28 mouse cellular contexts compared by ENCODE assay signal in genomic region chr15:83415391-83415790, GRCm38 (mm10). TPM values are rescaled to one million over a fixed set of nuclear protein-coding genes. Genes with fewer than 3 reads are reported as not detected.
DNase-seq lines count a peak whose midpoint lies in the region; ATAC-seq lines count a peak whose summit lies in the region.
"Had no signal": no experiment of that assay in that cellular context is flagged by ENCODE, and none has a peak within 500 bp of the region (broad histone marks: within the 10 kb centered on the region; RNA-seq: fewer than 3 reads in every experiment).

No protein-coding gene starts in this region.

- intact Hi-C loops in heart, postnatal 14 days (cut with DNase I): no loop called here

- no peaks in the 10 kb centered on the region for H3K36me3 ChIP-seq in heart, embryonic 10.5 days
- no peaks in the 10 kb centered on the region for H3K36me3 ChIP-seq in heart, embryonic 15.5 days
- no peaks in the 10 kb centered on the region for H3K36me3 ChIP-seq in kidney, embryonic 14.5 days (ENCODE audit: control insufficient read depth, insufficient read depth, low read length)
- H3K36me3 ChIP-seq: embryonic facial prominence, embryonic 10.5 days; embryonic facial prominence, embryonic 15.5 days; forebrain, embryonic 12.5 days; lung, embryonic 15.5 days; midbrain, embryonic 10.5 days; midbrain, embryonic 15.5 days; neural tube, embryonic 15.5 days had no signal

- no peak for ATAC-seq in heart, embryonic 15.5 days (replicated peaks; ENCODE audit: insufficient number of reproducible peaks, insufficient read depth, low FRiP score, low read depth)
- ATAC-seq in kidney, embryonic 14.5 days (ENCODE audit: low FRiP score, low TSS enrichment): no peak
- ATAC-seq: CD4-positive, CD25-positive, alpha-beta regulatory T cell, adult 4 months; forebrain, postnatal 0 days; hindbrain, embryonic 16.5 days; midbrain, embryonic 15.5 days had no signal

- no peaks in the 10 kb centered on the region for H3K27me3 ChIP-seq in heart, embryonic 10.5 days (ENCODE audit: insufficient read depth, poor library complexity, severe bottlenecking)
- no peaks in the 10 kb centered on the region for H3K27me3 ChIP-seq in heart, embryonic 15.5 days
- no peaks in the 10 kb centered on the region for H3K27me3 ChIP-seq in kidney, embryonic 14.5 days (ENCODE audit: control insufficient read depth, insufficient read depth, low read length)
- H3K27me3 ChIP-seq: embryonic facial prominence, embryonic 15.5 days; forebrain, embryonic 12.5 days; liver, embryonic 15.5 days; lung, embryonic 15.5 days; midbrain, embryonic 15.5 days; neural tube, embryonic 15.5 days had no signal

- DNase-seq in heart, embryonic 10.5 days (ENCODE audit: low spot score): no peak
- DNase-seq in heart, postnatal 14 days: no peak
- no peak for DNase-seq in heart, adult 8-10 months (ENCODE audit: low spot score)
- DNase-seq in kidney, postnatal 36 days: peak; percentile 52 to 55
- peak; percentile 57 for DNase-seq in yolk sac, embryonic 10.5 days (ENCODE audit: low spot score)
- DNase-seq: adrenal gland, postnatal 25 days; cerebellum, adult 11-12 months; cerebellum, postnatal 10 days; forebrain, postnatal 0 days; gastrocnemius, postnatal 14 days; layer of hippocampus, postnatal 36 days; left cerebral cortex, postnatal 4 days; right cerebral cortex, adult 18-20 months; thymus, adult 18-20 months; thymus, postnatal 25 days had no signal

- peaks cover 64% of the 10 kb centered on the region for H3K4me1 ChIP-seq in heart, embryonic 10.5 days
- peaks cover 43% of the 10 kb centered on the region for H3K4me1 ChIP-seq in heart, embryonic 15.5 days (replicated peaks)
- peaks cover 4% of the 10 kb centered on the region; the same call in 1 of the 2 replicates for H3K4me1 ChIP-seq in kidney, embryonic 14.5 days (ENCODE audit: control insufficient read depth, insufficient read depth, low read length)
- H3K4me1 ChIP-seq: forebrain, embryonic 12.5 days; midbrain, embryonic 10.5 days; midbrain, embryonic 15.5 days had no signal

- H3K4me2 ChIP-seq in heart, embryonic 15.5 days: no peak overlapping the region
- no peak overlapping the region for H3K4me2 ChIP-seq in kidney, embryonic 14.5 days (replicated peaks; ENCODE audit: low read depth, low read length)
- H3K4me2 ChIP-seq: embryonic facial prominence, embryonic 15.5 days; forebrain, embryonic 12.5 days; liver, embryonic 15.5 days; lung, embryonic 15.5 days; midbrain, embryonic 15.5 days; neural tube, embryonic 15.5 days had no signal

- H3K9ac ChIP-seq in heart, embryonic 15.5 days: no peak overlapping the region
- H3K9ac ChIP-seq in kidney, embryonic 14.5 days (ENCODE audit: low read depth, low read length): no peak overlapping the region
- H3K9ac ChIP-seq: embryonic facial prominence, embryonic 15.5 days; forebrain, embryonic 12.5 days; forebrain, postnatal 0 days; liver, embryonic 15.5 days; lung, embryonic 15.5 days; midbrain, embryonic 15.5 days; neural tube, embryonic 15.5 days had no signal

- no peak overlapping the region for H3K4me3 ChIP-seq in heart, embryonic 10.5 days
- H3K4me3 ChIP-seq in heart, embryonic 15.5 days: no peak overlapping the region
- H3K4me3 ChIP-seq in kidney, embryonic 14.5 days (ENCODE audit: low read length): no peak overlapping the region
- H3K4me3 ChIP-seq: embryonic facial prominence, embryonic 10.5 days; embryonic facial prominence, embryonic 15.5 days; forebrain, embryonic 12.5 days; liver, embryonic 15.5 days; lung, embryonic 15.5 days; midbrain, embryonic 10.5 days; midbrain, embryonic 15.5 days; neural tube, embryonic 15.5 days had no signal

- peak overlapping the region; percentile 31; the same call in 1 of the 2 replicates for H3K27ac ChIP-seq in heart, embryonic 10.5 days
- H3K27ac ChIP-seq in heart, embryonic 15.5 days: peak overlapping the region; percentile 18; the same call in 1 of the 2 replicates
- H3K27ac ChIP-seq in kidney, embryonic 14.5 days (ENCODE audit: low read depth, low read length): no peak overlapping the region
- H3K27ac ChIP-seq: embryonic facial prominence, embryonic 10.5 days; embryonic facial prominence, embryonic 15.5 days; forebrain, embryonic 12.5 days; liver, embryonic 15.5 days; lung, embryonic 15.5 days; midbrain, embryonic 10.5 days; midbrain, embryonic 15.5 days; neural tube, embryonic 15.5 days; stomach, postnatal 0 days had no signal

- WGBS in heart, embryonic 10.5 days: 56% methylated on average over 6 of the region's 6 CpGs
- WGBS in heart, embryonic 15.5 days: 45% methylated on average over 6 of the region's 6 CpGs
- 74% methylated on average over 6 of the region's 6 CpGs for whole genome bisulfite sequencing in kidney, embryonic 14.5 days

- no peaks in the 10 kb centered on the region for H3K9me3 ChIP-seq in heart, embryonic 10.5 days
- H3K9me3 ChIP-seq in heart, embryonic 15.5 days (replicated peaks): no peaks in the 10 kb centered on the region
- H3K9me3 ChIP-seq in kidney, embryonic 14.5 days (ENCODE audit: control insufficient read depth, low read length): no peaks in the 10 kb centered on the region
- H3K9me3 ChIP-seq: embryonic facial prominence, embryonic 10.5 days; embryonic facial prominence, embryonic 15.5 days; forebrain, embryonic 12.5 days; liver, embryonic 15.5 days; lung, embryonic 15.5 days; midbrain, embryonic 10.5 days; midbrain, embryonic 15.5 days; neural tube, embryonic 15.5 days had no signal

RNA-seq across cellular contexts. Expression of gene Pacsin2, which starts 49.0 kb away (rescaled TPM):
- polyA plus RNA-seq in heart, embryonic 10.5 days (2016; fragmentation: Nextera tagmentation; extraction: Ambion mirVana): 81.9 and 82.4 TPM in 2 replicates
- 100 to 1,000 TPM; 156 to 165 TPM for total RNA-seq in heart, postnatal 14 days (2021)
- 59.3 and 75.3 TPM in 2 replicates for polyA plus RNA-seq in heart, embryonic 15.5 days (2015; fragmentation: Nextera tagmentation; extraction: Ambion mirVana)
- 100 to 1,000 TPM; 209 to 267 (median 247) TPM for total RNA-seq in heart, adult 8-10 months (2022)
- polyA plus RNA-seq in kidney, embryonic 14.5 days (2014; fragmentation: Nextera tagmentation; extraction: Ambion mirVana): 37.9 and 64.2 TPM in 2 replicates

Comparison
In these comparisons a context has a peak if more than half of its experiments do, and no peak if none do; other contexts are left out.
1. DNase-seq: peak in kidney, postnatal 36 days (2 of 2) and yolk sac, embryonic 10.5 days (single experiment); none in heart, embryonic 10.5 days (single experiment), heart, postnatal 14 days (0 of 2) and heart, adult 8-10 months (single experiment).